ENCODE assay signal across 8 mouse cellular contexts in genomic region chr11:4972967-4973870, GRCm38 (mm10). TPM values are rescaled to one million over a fixed set of nuclear protein-coding genes. Genes with fewer than 3 reads are reported as not detected.
DNase-seq lines count a peak whose midpoint lies in the region; ATAC-seq lines count a peak whose summit lies in the region.

No protein-coding gene starts in this region.

- 56% methylated on average over 13 of the region's 13 CpGs for WGBS in embryonic facial prominence, embryonic 14.5 days
- 65% methylated on average over 13 of the region's 13 CpGs for WGBS in neural tube, embryonic 11.5 days

- H3K27me3 ChIP-seq in embryonic facial prominence, embryonic 14.5 days (replicated peaks; ENCODE audit: control insufficient read depth, insufficient read depth, low read length) = peaks cover 5% of the 10 kb centered on the region; the same call in 1 of the 2 replicates
- H3K27me3 ChIP-seq in neural tube, embryonic 11.5 days (ENCODE audit: control insufficient read depth, insufficient read depth, low read length) = no peaks in the 10 kb centered on the region

- H3K9ac ChIP-seq in embryonic facial prominence, embryonic 14.5 days (ENCODE audit: low read depth, low read length) = no peak overlapping the region
- H3K9ac ChIP-seq in neural tube, embryonic 11.5 days (ENCODE audit: low read length) = no peak overlapping the region

- peak; percentile 52 for DNase-seq in right cerebral cortex, adult 18-20 months
- DNase-seq in right cerebral cortex, postnatal 25 days = no peak
- peak; percentile 68 for DNase-seq in adrenal gland, postnatal 14 days
- peak; percentile 82 for DNase-seq in embryonic facial prominence, embryonic 14.5 days (ENCODE audit: low spot score)
- peak; percentile 33 for DNase-seq in hindlimb bud, embryonic 11.5 days (ENCODE audit: extremely low spot score, low read depth, low spot score)
- DNase-seq in liver = peak; percentile 70
- DNase-seq in neural tube, embryonic 11.5 days (ENCODE audit: low spot score) = peak; percentile 68
- peak; percentile 61 for DNase-seq in thymus, postnatal 14 days

- peak; percentile 76 for ATAC-seq in embryonic facial prominence, embryonic 14.5 days (ENCODE audit: low read depth)
- no peak for ATAC-seq in neural tube, embryonic 11.5 days (ENCODE audit: insufficient read depth, low FRiP score, low TSS enrichment)

- H3K4me1 ChIP-seq in embryonic facial prominence, embryonic 14.5 days (ENCODE audit: control insufficient read depth, insufficient read depth, low read length) = no peaks in the 10 kb centered on the region
- no peaks in the 10 kb centered on the region; the same call in 1 of the 2 replicates for H3K4me1 ChIP-seq in neural tube, embryonic 11.5 days (ENCODE audit: control insufficient read depth, insufficient read depth, low read length)

- no peaks in the 10 kb centered on the region for H3K9me3 ChIP-seq in embryonic facial prominence, embryonic 14.5 days (ENCODE audit: control insufficient read depth, low read length)
- no peaks in the 10 kb centered on the region for H3K9me3 ChIP-seq in neural tube, embryonic 11.5 days (ENCODE audit: control insufficient read depth, low read length)

- no peak overlapping the region for H3K4me3 ChIP-seq in embryonic facial prominence, embryonic 14.5 days (ENCODE audit: low read depth, low read length)
- no peak overlapping the region for H3K4me3 ChIP-seq in neural tube, embryonic 11.5 days (ENCODE audit: low read depth, low read length)

- no peak overlapping the region for H3K27ac ChIP-seq in embryonic facial prominence, embryonic 14.5 days (replicated peaks; ENCODE audit: low read depth, low read length)
- H3K27ac ChIP-seq in neural tube, embryonic 11.5 days (ENCODE audit: low read depth, low read length) = no peak overlapping the region

- no peaks in the 10 kb centered on the region for H3K36me3 ChIP-seq in embryonic facial prominence, embryonic 14.5 days (ENCODE audit: control insufficient read depth, insufficient read depth, low read length)
- H3K36me3 ChIP-seq in neural tube, embryonic 11.5 days (ENCODE audit: control insufficient read depth, insufficient read depth, low read length) = no peaks in the 10 kb centered on the region

- H3K4me2 ChIP-seq in embryonic facial prominence, embryonic 14.5 days (ENCODE audit: low read depth, low read length) = no peak overlapping the region
- H3K4me2 ChIP-seq in neural tube, embryonic 11.5 days (ENCODE audit: low read depth) = no peak overlapping the region

RNA-seq across cellular contexts. Expression of gene Ap1b1, which starts 13.4 kb away (rescaled TPM):
- 59.5 and 77.4 TPM in 2 replicates for total RNA-seq in adrenal gland, postnatal 14 days (2021)
- polyA plus RNA-seq in embryonic facial prominence, embryonic 14.5 days (2014; fragmentation: Nextera tagmentation; extraction: Ambion mirVana) = 48.9 and 57.1 TPM in 2 replicates
- 65.1 and 73.6 TPM in 2 replicates for polyA plus RNA-seq in neural tube, embryonic 11.5 days (2014; fragmentation: Nextera tagmentation; extraction: Ambion mirVana)

RNA-seq across cellular contexts. Expression of gene Nefh, which starts 25.4 kb away (rescaled TPM):
- 1.8 and 2.8 TPM in 2 replicates for total RNA-seq in adrenal gland, postnatal 14 days (2021)
- polyA plus RNA-seq in embryonic facial prominence, embryonic 14.5 days (2014; fragmentation: Nextera tagmentation; extraction: Ambion mirVana) = 1.6 and 1.7 TPM in 2 replicates
- polyA plus RNA-seq in neural tube, embryonic 11.5 days (2014; fragmentation: Nextera tagmentation; extraction: Ambion mirVana) = 1.4 and 1.9 TPM in 2 replicates
